Mouse (Mus musculus) embryo, embryonic 10 days (tissue): Measurements from ENCODE around the gene Tax1bp1.

Source experiments
- DNase-seq: peaks from one replicate; pipeline ENCODE4 v3.0.0-alpha.2; 2015; ENCODE audit warnings: low spot score

The Tax1bp1 gene

GRCm38 (mm10) chr6:52796691-52797090 lies 83.2 kb downstream of the Tax1bp1 start:
- DNase-seq, result no peak

DNA sequence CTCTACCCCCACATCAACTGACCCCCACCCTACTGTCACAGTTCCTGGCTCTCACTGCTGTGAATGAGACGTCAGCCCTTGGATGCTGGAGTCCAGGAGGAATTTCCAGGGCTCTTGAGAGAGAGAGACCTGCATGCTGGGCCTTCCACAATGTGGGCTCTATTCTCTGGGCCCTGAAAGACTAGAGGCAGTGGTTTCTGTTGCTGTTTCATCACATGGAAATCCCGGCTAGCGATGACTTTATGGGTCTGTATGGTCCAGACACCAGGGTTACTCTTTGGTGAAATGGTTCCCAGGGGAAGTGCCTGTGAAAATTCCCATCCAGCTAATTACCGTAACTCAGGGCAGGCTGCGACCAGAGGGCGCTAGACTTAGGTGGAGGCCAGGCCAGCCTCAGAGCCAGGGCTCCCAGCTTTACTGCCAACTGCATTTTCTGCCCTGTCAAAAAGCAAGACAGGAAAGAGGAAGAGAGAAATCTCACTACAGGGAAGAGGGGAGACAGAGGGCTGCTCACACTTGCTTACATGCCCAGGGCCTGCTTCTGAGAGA lies 83.8 kb downstream of the Tax1bp1 start:
- peak; percentile 48 for DNase-seq

GRCm38 (mm10) chr6:52802181-52802580 lies 88.7 kb downstream of the Tax1bp1 start:
- DNase-seq, result no peak

DNA sequence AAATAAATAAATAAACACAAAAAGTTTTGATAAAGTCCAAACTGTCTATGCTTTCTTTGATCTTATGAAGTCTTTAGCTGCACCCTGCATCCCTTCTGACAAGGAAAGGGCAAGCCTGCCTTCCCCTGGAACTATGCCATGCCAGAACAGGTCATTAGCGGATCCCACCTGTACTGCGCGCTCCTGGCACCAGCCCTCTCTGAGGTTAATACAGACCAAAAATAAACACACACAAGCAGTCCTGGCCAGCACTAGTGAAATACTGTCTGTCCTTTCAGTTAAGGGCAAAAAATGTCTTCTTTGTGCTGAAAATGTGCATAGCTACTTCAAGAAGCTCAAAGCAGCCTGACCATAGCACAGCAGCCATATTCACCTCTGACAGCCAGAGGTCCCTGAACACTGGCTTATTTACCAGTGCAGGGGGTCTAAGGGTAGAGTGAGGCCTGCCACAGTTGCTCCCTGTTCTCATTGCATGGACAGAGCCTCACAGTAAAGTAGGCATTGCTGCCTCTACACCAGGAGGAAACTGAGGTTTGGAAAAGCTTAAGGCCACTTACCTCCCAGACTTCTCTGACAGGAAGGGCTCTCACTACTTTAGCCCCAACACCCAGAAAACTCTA lies 91.8 kb downstream of the Tax1bp1 start:
- DNase-seq, result no peak
